Mouse (Mus musculus) intestine, embryonic 15.5 days (tissue): ENCODE measurements around the gene Gjb5. TPM values are rescaled to one million over a fixed set of nuclear protein-coding genes. Genes with fewer than 3 reads are reported as not detected.

Source experiments
- ATAC-seq: fragments of 200-750 bp; cut with Nextera tagmentation; 2 replicates; pipeline ENCODE4 v1.8.0; 2017; ENCODE audit warnings: moderate TSS enrichment, moderate library complexity
- H3K27ac ChIP-seq: fragments of 300-500 bp; sonication (generic); 2 replicates; pipeline ENCODE4 v1.5.1; 2015; ENCODE audit warnings: mild to moderate bottlenecking, inconsistent platforms
- H3K27me3 ChIP-seq: fragments of 300-500 bp; sonication (generic); replicated peaks from 2 replicates; pipeline ENCODE4 v1.6.1; 2015; ENCODE audit warnings: inconsistent platforms
- H3K36me3 ChIP-seq: fragments of 300-500 bp; sonication (generic); 2 replicates; pipeline ENCODE4 v1.6.1; 2015; ENCODE audit warnings: inconsistent platforms
- H3K4me1 ChIP-seq: fragments of 300-500 bp; sonication (generic); replicated peaks from 2 replicates; pipeline ENCODE4 v1.6.1; 2015; ENCODE audit warnings: inconsistent platforms
- H3K4me2 ChIP-seq: fragments of 300-500 bp; sonication (generic); replicated peaks from 2 replicates; pipeline ENCODE4 v1.6.1; 2015; ENCODE audit warnings: mild to moderate bottlenecking, inconsistent platforms
- H3K4me3 ChIP-seq: fragments of 300-500 bp; sonication (generic); replicated peaks from 2 replicates; pipeline ENCODE4 v1.5.1; 2015; ENCODE audit warnings: inconsistent platforms
- H3K9ac ChIP-seq: fragments of 300-500 bp; sonication (generic); 2 replicates; pipeline ENCODE4 v1.6.1; 2015; ENCODE audit warnings: inconsistent platforms
- H3K9me3 ChIP-seq: fragments of 300-500 bp; sonication (generic); 2 replicates; pipeline ENCODE4 v1.6.1; 2016; ENCODE audit warnings: inconsistent platforms
- WGBS: fragments of 180-500 bp; shearing (Covaris S2); methylation state at CpG from one replicate; pipeline ENCODE4 v1.1.7; 2015; 5-methylcytosine and 5-hydroxymethylcytosine counted together
- polyA plus RNA-seq: library from polyadenylated mRNA; unstranded; fragments of >200 nt; fragmentation: Nextera tagmentation; extraction: Ambion mirVana; gene quantifications from 2 replicates; pipeline ENCODE4 v1.2.1, GENCODE M21; 2015

Gene Gjb5
- 0.68 and 0.89 TPM in 2 replicates for polyA plus RNA-seq

DNA sequence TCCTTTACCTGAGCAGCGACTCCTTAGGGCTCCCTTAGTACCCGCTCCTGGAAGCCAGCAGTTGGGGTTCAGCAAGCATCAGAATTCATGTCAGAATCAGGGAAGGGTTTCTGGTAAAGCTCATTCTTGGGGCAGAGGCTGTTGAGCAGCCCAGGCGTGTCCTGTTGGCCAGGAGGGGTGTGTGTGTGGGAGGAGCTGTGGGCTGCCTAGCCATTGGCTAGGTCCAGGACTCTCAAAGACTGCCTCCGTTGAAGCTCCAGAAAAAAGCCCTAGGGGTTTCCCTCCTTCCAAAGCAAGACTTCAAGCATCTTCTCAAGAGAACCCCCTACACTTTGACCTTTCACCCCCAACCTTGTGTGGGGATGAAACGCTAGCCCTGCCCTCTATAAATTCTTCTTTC lies at the start of gene Gjb5:
TSS of gene Gjb5 (minus strand) at position 164 of the 400 bp plus-strand sequence.
- no peak within 1 kb of the TSS for H3K4me2 ChIP-seq
- no peak for ATAC-seq

DNA sequence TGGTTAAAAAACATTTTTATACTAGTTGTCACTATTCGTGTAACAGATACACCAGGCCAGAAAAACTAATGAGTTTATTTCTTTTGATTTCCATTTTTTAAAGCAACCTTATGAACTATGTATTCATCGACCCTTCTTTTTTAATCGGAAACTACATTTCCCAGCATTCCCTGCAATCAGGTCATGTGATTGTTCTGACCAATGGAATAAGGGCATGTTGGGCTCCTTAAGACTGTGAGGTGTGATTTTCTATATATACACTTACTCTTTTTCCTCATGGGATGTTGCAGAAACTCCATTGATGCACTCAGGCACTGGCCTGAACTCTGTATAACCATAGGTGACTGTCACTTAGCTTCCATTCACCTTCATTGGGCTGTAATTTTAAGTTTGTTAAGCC lies 44.6 kb upstream of the Gjb5 start:
- no peak overlapping the region for H3K4me2 ChIP-seq
- H3K9ac ChIP-seq, result no peak overlapping the region
- no peaks in the 10 kb centered on the region for H3K27me3 ChIP-seq
- 63% methylated on average over 3 of the region's 3 CpGs for WGBS
- no peaks in the 10 kb centered on the region for H3K9me3 ChIP-seq
- ATAC-seq, result no peak
- H3K36me3 ChIP-seq, result no peaks in the 10 kb centered on the region
- H3K4me1 ChIP-seq, result no peaks in the 10 kb centered on the region
- no peak overlapping the region for H3K27ac ChIP-seq
- no peak overlapping the region for H3K4me3 ChIP-seq

More for the DNA sequence above, at the start of gene Gjb5:
- H3K27me3 ChIP-seq, result no peaks in the 10 kb centered on the region; the same call in 1 of the 2 replicates
- H3K27ac ChIP-seq, result no peak within 1 kb of the TSS
- H3K4me1 ChIP-seq, result peaks cover 10% of the 10 kb centered on the region
- 17% methylated on average over 5 of the region's 5 CpGs for WGBS
- H3K9me3 ChIP-seq, result no peaks in the 10 kb centered on the region
- H3K36me3 ChIP-seq, result no peaks in the 10 kb centered on the region
- no peak within 1 kb of the TSS for H3K4me3 ChIP-seq
- H3K9ac ChIP-seq, result no peak within 1 kb of the TSS

DNA sequence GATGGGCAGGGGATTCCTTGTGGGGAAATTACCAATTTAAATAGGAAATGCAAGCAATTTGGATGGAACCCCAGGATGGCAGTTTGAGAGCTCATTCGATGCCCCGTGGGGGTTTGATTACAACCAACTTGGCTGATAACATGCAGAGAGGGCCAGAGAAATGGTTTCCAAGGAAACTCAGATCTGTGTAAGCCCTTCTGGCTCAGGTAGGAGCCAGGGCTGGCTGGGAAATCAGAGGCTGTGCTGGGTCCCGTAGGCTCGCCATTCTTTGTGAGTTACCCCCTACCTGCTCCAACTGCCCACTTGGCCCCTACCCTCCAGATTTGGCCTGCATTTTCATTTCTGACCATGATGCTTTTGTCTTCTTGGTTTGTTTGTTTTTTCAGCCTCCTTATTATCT lies 44.2 kb upstream of the Gjb5 start:
- H3K9me3 ChIP-seq, result no peaks in the 10 kb centered on the region
- H3K27ac ChIP-seq, result no peak overlapping the region
- H3K4me2 ChIP-seq, result no peak overlapping the region
- H3K9ac ChIP-seq, result no peak overlapping the region
- H3K27me3 ChIP-seq, result no peaks in the 10 kb centered on the region
- ATAC-seq, result no peak
- no peaks in the 10 kb centered on the region for H3K4me1 ChIP-seq
- H3K36me3 ChIP-seq, result no peaks in the 10 kb centered on the region
- 88% methylated on average over 4 of the region's 4 CpGs for WGBS
- H3K4me3 ChIP-seq, result no peak overlapping the region

DNA sequence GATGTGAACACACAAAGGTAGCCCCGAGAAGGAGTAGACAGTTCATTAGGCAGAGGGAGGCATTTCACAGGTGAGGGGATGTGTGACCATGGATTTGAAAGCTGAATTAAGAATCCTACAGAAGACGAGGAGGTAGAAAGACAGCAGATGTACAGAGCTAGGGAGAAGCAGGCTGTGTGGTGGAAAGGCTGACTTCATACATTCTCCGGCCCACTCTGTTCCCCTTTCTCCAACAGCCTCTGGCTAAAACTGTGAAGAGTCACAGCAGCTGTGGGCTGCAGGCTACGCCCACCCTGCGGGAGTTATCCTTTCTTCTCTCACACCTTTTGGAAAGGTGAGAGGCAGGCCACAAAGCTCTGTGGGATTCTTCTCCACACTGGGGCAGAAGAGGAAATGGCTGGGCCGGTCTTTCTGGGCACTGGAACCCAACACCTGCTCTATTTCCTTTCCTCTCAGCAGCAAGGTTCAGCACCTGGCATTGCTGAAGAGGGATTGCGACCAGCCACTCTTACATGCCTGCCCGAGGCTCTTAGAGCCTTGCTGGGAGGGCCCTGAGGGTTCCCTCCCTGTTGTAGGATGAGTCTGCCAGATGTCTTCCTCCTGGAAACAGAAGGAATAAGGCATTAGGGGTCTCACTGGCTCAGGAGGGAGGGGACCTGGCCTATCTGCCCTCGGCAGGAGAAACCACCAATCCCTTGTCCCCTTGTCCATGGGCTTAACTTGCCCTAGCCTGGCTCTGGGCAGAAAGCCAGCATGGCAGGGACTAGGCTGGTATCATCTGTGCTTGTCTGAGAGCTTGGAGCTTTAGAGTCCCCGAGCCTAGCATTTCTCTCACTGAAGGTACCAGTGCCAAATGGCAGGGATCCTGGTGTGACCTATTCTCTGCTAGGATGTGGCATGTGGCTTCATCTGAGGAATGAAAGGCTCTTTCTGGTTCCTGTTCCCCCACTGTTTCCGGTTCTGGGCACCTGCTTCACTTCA lies 42.5 kb upstream of the Gjb5 start:
- ATAC-seq, result no peak
- H3K4me3 ChIP-seq, result no peak overlapping the region
- H3K4me2 ChIP-seq, result no peak overlapping the region
- no peaks in the 10 kb centered on the region for H3K27me3 ChIP-seq
- H3K4me1 ChIP-seq, result no peaks in the 10 kb centered on the region
- H3K27ac ChIP-seq, result no peak overlapping the region
- H3K9ac ChIP-seq, result no peak overlapping the region
- WGBS, result 61% methylated on average over 11 of the region's 11 CpGs
- H3K36me3 ChIP-seq, result no peaks in the 10 kb centered on the region
- H3K9me3 ChIP-seq, result no peaks in the 10 kb centered on the region

DNA sequence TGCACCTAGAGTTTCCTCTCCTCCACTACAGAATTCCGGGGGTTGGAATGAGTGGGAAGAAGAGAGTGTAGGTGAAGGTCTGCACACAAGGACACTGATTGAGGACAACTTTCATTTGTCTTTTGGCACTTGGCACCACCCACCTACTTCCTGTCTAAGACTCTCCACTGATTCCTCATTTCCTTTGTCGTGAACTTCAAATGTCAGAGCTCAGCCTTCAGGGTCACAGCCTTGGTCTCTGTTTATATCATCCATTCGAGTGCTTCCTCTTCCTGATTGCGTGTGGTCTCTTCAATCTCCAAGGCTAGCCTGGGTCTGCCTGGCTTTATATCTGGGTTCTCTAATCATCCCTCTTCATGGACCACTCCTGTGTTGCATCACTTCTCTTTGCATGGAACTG lies 37.6 kb upstream of the Gjb5 start:
- 48% methylated on average over 4 of the region's 4 CpGs for WGBS
- no peaks in the 10 kb centered on the region for H3K27me3 ChIP-seq
- no peak overlapping the region for H3K4me2 ChIP-seq
- ATAC-seq, result no peak
- no peak overlapping the region for H3K4me3 ChIP-seq
- H3K36me3 ChIP-seq, result no peaks in the 10 kb centered on the region
- no peaks in the 10 kb centered on the region for H3K4me1 ChIP-seq
- no peak overlapping the region for H3K27ac ChIP-seq
- no peaks in the 10 kb centered on the region for H3K9me3 ChIP-seq
- no peak overlapping the region for H3K9ac ChIP-seq

DNA sequence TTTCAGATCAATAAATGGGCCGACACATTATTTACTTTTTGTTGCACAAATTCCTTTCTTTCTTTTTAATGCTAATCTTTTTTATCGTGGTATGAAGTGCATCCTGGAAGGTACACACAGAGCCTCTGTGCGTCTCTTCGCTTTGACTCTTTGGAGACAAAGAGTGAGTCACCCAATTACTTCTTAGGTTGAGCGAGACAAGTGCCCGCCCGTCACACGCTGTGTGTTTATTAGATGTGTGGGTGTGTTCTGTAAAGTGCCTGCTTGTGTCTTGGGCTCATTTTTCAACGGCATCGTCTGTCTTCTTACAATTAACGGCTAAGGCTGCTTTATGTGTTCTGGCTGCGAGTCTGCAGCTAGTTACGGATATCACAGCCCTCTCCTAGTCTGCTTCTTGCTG lies 31.7 kb upstream of the Gjb5 start:
- no peak for ATAC-seq
- no peaks in the 10 kb centered on the region for H3K4me1 ChIP-seq
- 0 out of 2 replicates have a peak overlapping the region, but pooled peaks have one; percentile 2 for H3K4me2 ChIP-seq

DNA sequence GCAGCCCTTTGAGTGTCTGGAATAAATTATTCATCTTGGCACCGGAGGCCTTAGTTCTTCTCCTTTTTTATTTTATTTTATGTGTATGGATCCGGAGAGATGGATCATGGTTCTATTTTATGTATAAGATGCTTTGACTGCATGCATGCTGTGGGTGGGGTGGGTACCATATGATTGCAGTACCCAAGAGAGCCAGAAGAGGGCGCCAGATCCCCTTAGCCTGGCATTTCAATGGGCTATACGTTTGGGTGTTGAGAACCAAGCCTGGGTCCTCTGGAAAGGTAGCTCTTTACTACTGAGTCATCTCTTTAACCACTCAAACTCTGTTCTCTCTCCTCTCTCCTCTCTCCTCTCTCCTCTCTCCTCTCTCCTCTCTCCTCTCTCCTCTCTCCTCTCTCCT lies 19.4 kb upstream of the Gjb5 start:
- 31% methylated on average over 4 of the region's 4 CpGs for WGBS
- no peak overlapping the region for H3K27ac ChIP-seq
- no peaks in the 10 kb centered on the region for H3K36me3 ChIP-seq
- peaks cover 5% of the 10 kb centered on the region for H3K4me1 ChIP-seq
- H3K4me3 ChIP-seq, result no peak overlapping the region
- no peak overlapping the region for H3K4me2 ChIP-seq
- no peaks in the 10 kb centered on the region for H3K9me3 ChIP-seq
- no peaks in the 10 kb centered on the region for H3K27me3 ChIP-seq
- no peak overlapping the region for H3K9ac ChIP-seq
- ATAC-seq, result no peak

More for the DNA sequence above, 31.7 kb upstream of the Gjb5 start:
- Histone ChIP-seq H3K4me3 (no peak overlapping the region), H3K27ac (no peak overlapping the region), H3K9me3 (no peaks in the 10 kb centered on the region), H3K27me3 (no peaks in the 10 kb centered on the region), H3K9ac (no peak overlapping the region), H3K36me3 (no peaks in the 10 kb centered on the region)
- WGBS, result 19% methylated on average over 13 of the region's 13 CpGs

DNA sequence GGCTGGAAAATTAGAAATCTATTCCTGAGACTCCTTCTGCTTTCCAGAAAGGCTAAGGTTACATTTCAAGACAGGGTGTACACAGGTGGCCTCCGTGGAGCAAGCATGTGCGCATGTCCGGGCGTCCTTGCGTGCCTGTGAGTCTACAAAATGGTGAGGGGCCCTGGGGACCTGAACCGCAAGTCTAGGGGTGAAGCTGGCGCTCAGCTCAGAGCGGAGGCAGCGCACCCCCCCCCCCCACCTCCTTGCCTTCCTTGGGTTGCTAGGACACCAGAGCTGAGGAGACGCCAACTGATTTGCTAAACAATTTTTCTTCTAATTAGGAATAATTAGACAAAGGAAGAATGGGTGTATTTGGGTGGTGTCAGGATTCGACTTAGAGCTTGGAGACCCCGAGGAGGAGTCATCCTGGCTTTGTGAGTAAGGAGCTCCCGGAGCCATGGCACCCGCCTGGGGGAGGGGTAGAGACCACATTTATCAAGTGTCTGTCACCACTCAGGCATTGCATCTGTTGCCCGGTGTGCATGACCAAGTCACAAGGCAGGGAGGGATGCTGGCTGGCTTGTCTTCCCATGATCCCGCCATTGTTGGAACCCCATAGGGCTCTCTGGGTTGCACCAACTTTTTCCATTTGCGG lies 17.7 kb upstream of the Gjb5 start:
- 89% methylated on average over 17 of the region's 17 CpGs for WGBS
- Histone ChIP-seq H3K27me3 (no peaks in the 10 kb centered on the region), H3K4me2 (no peak overlapping the region), H3K4me1 (peaks cover 5% of the 10 kb centered on the region), H3K9ac (no peak overlapping the region), H3K4me3 (no peak overlapping the region), H3K27ac (no peak overlapping the region), H3K36me3 (no peaks in the 10 kb centered on the region), H3K9me3 (no peaks in the 10 kb centered on the region)
- no peak for ATAC-seq

DNA sequence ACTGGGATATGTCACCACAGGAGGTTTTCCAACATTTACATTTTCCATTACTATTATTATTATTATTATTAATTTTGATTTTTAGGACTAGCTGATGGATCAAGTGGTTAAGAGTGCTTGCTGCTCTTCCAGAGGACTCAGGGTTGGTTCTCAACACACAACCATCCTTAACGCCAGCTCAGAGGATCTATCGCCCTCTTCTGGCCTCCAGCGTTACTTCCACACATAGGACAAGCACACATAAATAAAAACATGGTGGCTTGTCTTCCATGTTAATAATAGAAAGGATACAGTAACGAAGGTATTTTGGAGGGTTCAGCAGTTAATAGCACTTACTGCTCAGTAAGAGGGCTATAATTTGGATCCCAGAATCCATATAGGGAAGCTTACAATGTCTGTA lies 16.7 kb upstream of the Gjb5 start:
- H3K4me3 ChIP-seq, result no peak overlapping the region
- peaks cover 5% of the 10 kb centered on the region for H3K4me1 ChIP-seq
- H3K9me3 ChIP-seq, result no peaks in the 10 kb centered on the region
- no peak overlapping the region for H3K27ac ChIP-seq
- no peak overlapping the region for H3K4me2 ChIP-seq
- no peaks in the 10 kb centered on the region for H3K36me3 ChIP-seq
- WGBS, result 85% methylated on average over 4 of the region's 4 CpGs
- H3K9ac ChIP-seq, result no peak overlapping the region
- no peaks in the 10 kb centered on the region for H3K27me3 ChIP-seq
- ATAC-seq, result no peak

DNA sequence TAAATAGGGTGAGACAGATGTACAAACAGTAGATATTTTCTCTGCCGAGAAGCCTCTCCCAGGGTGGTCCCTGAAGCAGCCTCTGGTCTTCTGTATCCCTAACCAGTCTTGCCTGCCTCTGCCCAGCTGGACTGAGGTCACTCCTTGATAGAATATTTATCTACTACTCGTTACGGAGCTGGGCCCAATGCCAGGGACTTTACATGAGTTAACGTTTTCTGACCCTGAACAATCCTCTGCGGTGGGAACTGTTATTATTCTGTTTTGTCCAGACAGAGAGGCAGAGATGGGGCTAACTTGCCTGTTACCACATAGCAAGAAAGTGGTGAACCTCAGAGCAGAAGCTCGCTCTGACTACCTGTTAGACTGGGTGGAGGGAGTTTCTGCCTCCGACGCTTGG lies 15.5 kb upstream of the Gjb5 start:
- H3K9me3 ChIP-seq, result no peaks in the 10 kb centered on the region
- H3K27me3 ChIP-seq, result no peaks in the 10 kb centered on the region
- H3K9ac ChIP-seq, result no peak overlapping the region
- ATAC-seq, result 0 out of 2 replicates have a peak, but pooled peaks have one; percentile 16
- no peak overlapping the region for H3K4me2 ChIP-seq
- peaks cover 7% of the 10 kb centered on the region for H3K4me1 ChIP-seq
- H3K4me3 ChIP-seq, result no peak overlapping the region
- 32% methylated on average over 8 of the region's 8 CpGs for WGBS
- H3K36me3 ChIP-seq, result no peaks in the 10 kb centered on the region
- no peak overlapping the region for H3K27ac ChIP-seq

DNA sequence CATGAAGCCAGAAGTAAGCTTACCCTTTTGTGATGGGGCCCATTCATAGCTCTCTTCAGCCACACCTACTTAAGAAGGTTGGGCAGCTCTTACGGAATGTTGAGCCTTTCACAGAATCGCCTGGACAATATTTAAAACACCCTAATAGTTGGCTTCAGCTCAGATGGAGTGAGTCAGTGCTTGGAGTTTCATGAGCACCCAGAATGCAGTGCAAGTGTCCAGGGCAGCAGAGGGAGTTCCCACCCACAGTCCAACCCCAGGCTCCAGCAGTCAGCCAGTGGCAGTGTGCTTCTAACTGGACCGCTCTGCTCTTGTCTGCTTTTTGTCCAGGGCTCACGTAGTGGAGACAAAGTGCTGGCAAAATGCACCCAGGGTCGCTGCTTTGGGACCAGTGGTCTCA lies 13.6 kb upstream of the Gjb5 start:
- Histone ChIP-seq H3K4me1 (peaks cover 8% of the 10 kb centered on the region), H3K9me3 (no peaks in the 10 kb centered on the region), H3K4me3 (no peak overlapping the region), H3K36me3 (no peaks in the 10 kb centered on the region), H3K4me2 (no peak overlapping the region), H3K9ac (no peak overlapping the region), H3K27me3 (no peaks in the 10 kb centered on the region), H3K27ac (no peak overlapping the region)
- ATAC-seq, result no peak; the same call in 1 of the 2 replicates
- 59% methylated on average over 5 of the region's 5 CpGs for WGBS

DNA sequence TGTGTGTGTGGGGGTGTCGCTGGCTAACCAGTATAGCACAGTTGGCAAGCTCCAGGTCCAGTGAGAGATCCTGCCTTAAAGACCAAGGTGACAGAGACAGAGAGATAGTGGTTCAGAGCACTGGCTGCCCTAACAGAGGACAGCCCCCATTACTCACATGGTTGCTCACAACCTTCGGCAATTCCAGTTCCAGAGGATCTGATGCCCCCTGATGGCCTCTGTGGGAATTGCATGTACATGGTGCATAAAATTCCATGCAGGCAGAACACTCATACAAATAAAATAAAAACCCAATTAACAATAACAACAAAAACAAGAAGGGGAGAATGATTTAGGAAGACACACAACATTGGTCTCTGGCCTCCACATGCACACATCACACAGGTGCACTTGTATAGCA lies 12.5 kb upstream of the Gjb5 start:
- Histone ChIP-seq H3K4me1 (peaks cover 8% of the 10 kb centered on the region), H3K27me3 (no peaks in the 10 kb centered on the region), H3K36me3 (no peaks in the 10 kb centered on the region), H3K27ac (no peak overlapping the region), H3K9ac (no peak overlapping the region), H3K4me3 (no peak overlapping the region), H3K4me2 (no peak overlapping the region), H3K9me3 (no peaks in the 10 kb centered on the region)
- ATAC-seq, result no peak
- 62% methylated on average over 2 of the region's 2 CpGs for WGBS
